Mouse (Mus musculus): ENCODE results near the gene Map3k10. TPM values are rescaled to one million over a fixed set of nuclear protein-coding genes. Genes with fewer than 3 reads are reported as not detected.
A peak's percentile ranks its signal among the peaks of the same experiment; 100 is the strongest.

Gene Map3k10
- polyA plus RNA-seq, 1 experiment from 2014 or later = 9.0 TPM

DNA sequence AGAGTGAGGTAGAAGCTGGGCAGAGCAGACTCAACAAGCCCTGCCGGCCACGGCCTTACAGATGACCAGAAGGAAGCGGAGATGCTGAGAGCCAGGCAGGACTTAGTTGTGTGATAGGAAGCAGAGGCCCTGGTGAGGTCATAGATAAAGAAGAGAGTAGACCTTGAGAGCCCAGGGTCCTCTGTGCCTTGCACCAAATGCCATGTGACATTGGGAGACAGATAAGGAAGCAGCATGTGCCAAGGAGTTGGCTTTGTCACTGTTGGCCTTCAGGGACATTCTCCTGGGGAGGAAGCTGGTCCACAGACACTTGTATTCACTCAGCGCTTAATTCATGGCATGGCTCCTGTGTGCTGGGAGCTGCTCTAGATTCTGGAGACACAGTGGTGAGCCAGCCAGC lies 65.1 kb downstream of the Map3k10 start:
- DNase-seq (ENCODE audit: low spot score) = no peak
- no peak overlapping the region for H3K4me3 ChIP-seq (ENCODE audit: low read depth, low read length)
- no peaks in the 10 kb centered on the region for H3K27me3 ChIP-seq (ENCODE audit: control insufficient read depth, insufficient read depth, low read length)
- WGBS = 95% methylated on average over 4 of the region's 4 CpGs
- H3K4me2 ChIP-seq (ENCODE audit: low read depth) = no peak overlapping the region
- no peak overlapping the region for H3K9ac ChIP-seq (ENCODE audit: low read length)
- no peaks in the 10 kb centered on the region; the same call in 1 of the 2 replicates for H3K36me3 ChIP-seq (ENCODE audit: control insufficient read depth, insufficient read depth, low read length)
- H3K4me1 ChIP-seq (ENCODE audit: control insufficient read depth, insufficient read depth, low read length) = peaks cover 8% of the 10 kb centered on the region
- no peaks in the 10 kb centered on the region for H3K9me3 ChIP-seq (ENCODE audit: control insufficient read depth, low read length)
- ATAC-seq (ENCODE audit: insufficient read depth, low FRiP score, low TSS enrichment) = no peak
- no peak overlapping the region for H3K27ac ChIP-seq (ENCODE audit: low read depth, low read length)

DNA sequence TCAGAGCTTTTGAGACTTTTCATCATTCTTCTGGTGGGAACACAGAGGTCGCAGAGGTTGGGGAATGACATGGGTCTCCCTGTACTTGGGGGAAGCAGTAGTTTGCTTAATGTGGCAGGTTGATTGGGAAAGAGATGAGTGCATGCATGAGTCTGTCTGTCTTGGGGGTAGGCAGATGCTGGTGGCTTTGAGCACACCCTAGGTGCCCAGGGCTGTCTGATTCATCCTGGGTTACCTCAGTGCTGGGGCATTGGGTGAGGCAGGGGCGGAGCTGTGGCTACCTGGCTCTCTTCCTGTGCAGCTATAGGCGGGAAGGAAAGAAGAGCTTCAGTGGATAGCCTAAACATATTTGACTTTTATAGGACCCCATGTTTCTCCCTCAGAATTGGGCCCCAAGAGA lies 66.3 kb downstream of the Map3k10 start:
- Histone ChIP-seq H3K9me3 (ENCODE audit: control insufficient read depth, low read length) (no peaks in the 10 kb centered on the region), H3K36me3 (ENCODE audit: control insufficient read depth, insufficient read depth, low read length) (no peaks in the 10 kb centered on the region; the same call in 1 of the 2 replicates), H3K4me1 (ENCODE audit: control insufficient read depth, insufficient read depth, low read length) (peaks cover 8% of the 10 kb centered on the region), H3K4me2 (ENCODE audit: low read depth) (no peak overlapping the region), H3K9ac (ENCODE audit: low read length) (no peak overlapping the region), H3K27ac (ENCODE audit: low read depth, low read length) (no peak overlapping the region), H3K27me3 (ENCODE audit: control insufficient read depth, insufficient read depth, low read length) (no peaks in the 10 kb centered on the region), H3K4me3 (ENCODE audit: low read depth, low read length) (no peak overlapping the region)
- DNase-seq (ENCODE audit: low spot score) (no peak), ATAC-seq (ENCODE audit: insufficient read depth, low FRiP score, low TSS enrichment) (no peak)
- WGBS = 78% methylated on average over 3 of the region's 3 CpGs

DNA sequence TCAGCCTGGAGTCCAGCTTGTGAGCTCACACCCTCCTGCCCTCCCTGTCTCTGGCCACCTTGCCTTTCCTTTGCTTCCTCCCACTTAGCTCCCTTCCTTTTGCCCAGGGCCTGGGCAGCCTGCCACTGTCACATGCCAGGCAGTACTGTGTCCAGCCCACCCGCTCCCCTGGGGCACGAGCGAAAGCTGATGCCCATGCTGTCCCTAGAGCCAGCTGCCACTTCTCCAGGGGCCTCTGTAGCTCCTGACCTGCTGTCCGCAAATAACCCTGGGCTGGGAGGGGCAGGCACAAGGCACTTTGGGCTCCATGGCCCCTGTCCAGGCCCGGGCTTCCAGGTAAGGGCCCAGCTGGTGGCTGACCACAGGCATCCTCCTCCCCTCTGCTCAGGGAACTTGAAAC lies 66.8 kb downstream of the Map3k10 start:
- Histone ChIP-seq H3K4me2 (ENCODE audit: low read depth) (no peak overlapping the region), H3K9ac (ENCODE audit: low read length) (peak overlapping the region; percentile 45), H3K27ac (ENCODE audit: low read depth, low read length) (no peak overlapping the region), H3K36me3 (ENCODE audit: control insufficient read depth, insufficient read depth, low read length) (no peaks in the 10 kb centered on the region; the same call in 1 of the 2 replicates), H3K27me3 (ENCODE audit: control insufficient read depth, insufficient read depth, low read length) (no peaks in the 10 kb centered on the region), H3K9me3 (ENCODE audit: control insufficient read depth, low read length) (no peaks in the 10 kb centered on the region), H3K4me3 (ENCODE audit: low read depth, low read length) (no peak overlapping the region), H3K4me1 (ENCODE audit: control insufficient read depth, insufficient read depth, low read length) (peaks cover 8% of the 10 kb centered on the region)
- 39% methylated on average over 5 of the region's 5 CpGs for WGBS
- ATAC-seq (ENCODE audit: insufficient read depth, low FRiP score, low TSS enrichment) (no peak), DNase-seq (ENCODE audit: low spot score) (no peak)

DNA sequence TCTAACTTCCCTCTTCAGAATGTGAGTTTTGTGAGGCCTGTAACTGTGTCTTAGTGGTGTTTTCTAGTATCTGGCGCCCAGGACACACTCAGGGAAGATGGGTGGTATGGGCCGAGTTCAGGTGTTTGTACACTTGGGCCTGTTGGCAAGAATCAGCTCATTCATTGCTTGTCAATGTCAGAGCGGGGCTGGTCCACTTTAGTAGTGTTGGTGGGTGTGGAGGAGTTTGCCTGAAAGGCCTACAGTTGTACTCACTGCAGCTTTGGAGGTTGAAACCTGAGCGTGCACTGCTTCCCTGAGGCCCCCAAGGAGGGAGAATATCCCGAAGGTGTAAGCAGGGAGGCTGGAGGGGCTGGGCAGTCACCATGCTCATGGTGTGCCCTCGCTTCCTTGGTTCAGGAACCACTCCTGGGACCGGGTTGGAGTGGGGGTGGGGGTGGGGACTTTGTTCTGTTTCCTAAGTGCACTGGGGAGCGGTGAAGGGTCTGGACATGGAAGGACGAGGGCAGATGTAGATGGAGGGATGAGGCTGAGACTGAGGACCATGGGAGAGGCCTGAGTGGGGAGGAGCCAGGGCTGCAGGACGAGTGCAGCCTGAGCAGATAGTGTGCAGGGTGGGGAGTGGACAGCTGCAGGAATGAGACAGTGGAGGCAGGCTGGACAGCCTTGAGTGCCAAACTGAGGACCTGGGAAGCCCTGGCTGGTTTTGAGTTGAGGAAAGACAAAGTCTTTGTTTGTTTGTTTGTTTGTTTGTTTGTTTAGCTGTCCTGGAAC lies 67.7 kb downstream of the Map3k10 start:
- H3K9ac ChIP-seq (ENCODE audit: low read length) = no peak overlapping the region; the same call in 1 of the 2 replicates
- H3K4me2 ChIP-seq (ENCODE audit: low read depth) = no peak overlapping the region
- H3K4me3 ChIP-seq (ENCODE audit: low read depth, low read length) = no peak overlapping the region
- no peaks in the 10 kb centered on the region for H3K9me3 ChIP-seq (ENCODE audit: control insufficient read depth, low read length)
- 59% methylated on average over 10 of the region's 10 CpGs for WGBS
- no peaks in the 10 kb centered on the region; the same call in 1 of the 2 replicates for H3K36me3 ChIP-seq (ENCODE audit: control insufficient read depth, insufficient read depth, low read length)
- DNase-seq (ENCODE audit: low spot score) = no peak
- H3K4me1 ChIP-seq (ENCODE audit: control insufficient read depth, insufficient read depth, low read length) = peaks cover 8% of the 10 kb centered on the region
- H3K27ac ChIP-seq (ENCODE audit: low read depth, low read length) = peak overlapping the region; percentile 44; the same call in 1 of the 2 replicates
- ATAC-seq (ENCODE audit: insufficient read depth, low FRiP score, low TSS enrichment) = no peak; the same call in 1 of the 2 replicates
- no peaks in the 10 kb centered on the region for H3K27me3 ChIP-seq (ENCODE audit: control insufficient read depth, insufficient read depth, low read length)

Other genes with a start within 250 kb of the Map3k10 start
- gene Sptbn4, start 226.9 kb downstream of the Map3k10 start, polyA plus RNA-seq (2014; fragmentation: Nextera tagmentation; extraction: Ambion mirVana) = 0.23 and 0.34 TPM in 2 replicates
- gene Blvrb, start 226.6 kb downstream of the Map3k10 start, polyA plus RNA-seq (2014; fragmentation: Nextera tagmentation; extraction: Ambion mirVana) = 34.3 and 34.5 TPM in 2 replicates
- 22.8 and 24.0 TPM in 2 replicates for gene Sertad3, start 200.8 kb downstream of the Map3k10 start, polyA plus RNA-seq (2014; fragmentation: Nextera tagmentation; extraction: Ambion mirVana)
- gene Sertad1, start 187.7 kb downstream of the Map3k10 start, polyA plus RNA-seq (2014; fragmentation: Nextera tagmentation; extraction: Ambion mirVana) = 17.0 and 18.4 TPM in 2 replicates
- 0.99 and 1.3 TPM in 2 replicates for gene Prx, start 175.3 kb downstream of the Map3k10 start, polyA plus RNA-seq (2014; fragmentation: Nextera tagmentation; extraction: Ambion mirVana)
- gene Hipk4, start 151.3 kb downstream of the Map3k10 start, polyA plus RNA-seq (2014; fragmentation: Nextera tagmentation; extraction: Ambion mirVana) = 0.30 and 0.50 TPM in 2 replicates
- gene Pld3, start 121.4 kb downstream of the Map3k10 start, polyA plus RNA-seq (2014; fragmentation: Nextera tagmentation; extraction: Ambion mirVana) = 72.0 and 73.9 TPM in 2 replicates
- gene 2310022A10Rik, start 121.4 kb downstream of the Map3k10 start, polyA plus RNA-seq (2014; fragmentation: Nextera tagmentation; extraction: Ambion mirVana) = 28.4 and 28.9 TPM in 2 replicates
- 72.0 and 72.9 TPM in 2 replicates for gene Akt2, start 83.0 kb downstream of the Map3k10 start, polyA plus RNA-seq (2014; fragmentation: Nextera tagmentation; extraction: Ambion mirVana)
- gene Ttc9b, start 20.7 kb downstream of the Map3k10 start, polyA plus RNA-seq (2014; fragmentation: Nextera tagmentation; extraction: Ambion mirVana) = 10.2 and 11.2 TPM in 2 replicates
- 5.0 and 6.1 TPM in 2 replicates for gene Zfp607b, start 14.7 kb upstream of the Map3k10 start, polyA plus RNA-seq (2014; fragmentation: Nextera tagmentation; extraction: Ambion mirVana)
- gene Zfp60, start 56.8 kb upstream of the Map3k10 start, polyA plus RNA-seq (2014; fragmentation: Nextera tagmentation; extraction: Ambion mirVana) = 83.7 and 84.7 TPM in 2 replicates
- gene Zfp626, start 132.6 kb upstream of the Map3k10 start, polyA plus RNA-seq (2014; fragmentation: Nextera tagmentation; extraction: Ambion mirVana) = 2.1 and 2.3 TPM in 2 replicates
- gene Zfp59, start 164.0 kb upstream of the Map3k10 start, polyA plus RNA-seq (2014; fragmentation: Nextera tagmentation; extraction: Ambion mirVana) = 11.2 and 12.6 TPM in 2 replicates
- 2.1 and 2.4 TPM in 2 replicates for gene Zfp607a, start 182.9 kb upstream of the Map3k10 start, polyA plus RNA-seq (2014; fragmentation: Nextera tagmentation; extraction: Ambion mirVana)